Mouse (Mus musculus) small intestine, adult 2 months (tissue): ENCODE measurements around the gene Abhd16a. TPM values are rescaled to one million over a fixed set of nuclear protein-coding genes. Genes with fewer than 3 reads are reported as not detected.

Source experiments
- H3K27ac ChIP-seq: fragments of 200-500 bp; 2 replicates; pipeline ENCODE4 v1.5.1; 2012; ENCODE audit warnings: low read depth, low read length, control low read depth, inconsistent platforms; ENCODE audit not compliant: insufficient read depth
- H3K27me3 ChIP-seq: fragments of 200-500 bp; 2 replicates; pipeline ENCODE4 v1.6.1; 2012; ENCODE audit warnings: mild to moderate bottlenecking, moderate library complexity, low read length, inconsistent platforms; ENCODE audit not compliant: control insufficient read depth, insufficient read depth
- H3K36me3 ChIP-seq: fragments of 200-500 bp; 2 replicates; pipeline ENCODE4 v1.6.1; 2012; ENCODE audit warnings: mild to moderate bottlenecking, low read length, control low read depth, inconsistent platforms; ENCODE audit not compliant: control insufficient read depth, insufficient read depth
- H3K4me1 ChIP-seq: fragments of 200-500 bp; 2 replicates; pipeline ENCODE4 v1.6.1; 2012; ENCODE audit warnings: low read length, inconsistent platforms, mixed read lengths; ENCODE audit not compliant: control insufficient read depth, insufficient read depth, insufficient read length
- H3K4me3 ChIP-seq: fragments of 200-500 bp; 2 replicates; pipeline ENCODE4 v1.5.1; 2012; ENCODE audit warnings: low read depth, mild to moderate bottlenecking, control low read depth, inconsistent platforms, low read length, moderate library complexity
- CTCF ChIP-seq: fragments of 200-500 bp; IDR thresholded peaks from 2 replicates; pipeline ENCODE4 v1.5.1; 2012; ENCODE audit warnings: low read depth, mild to moderate bottlenecking, control low read depth, inconsistent platforms, low read length, moderate library complexity, mixed read lengths; ENCODE audit not compliant: insufficient replicate concordance, insufficient read length; ENCODE audit errors: extremely low read depth
- POLR2A ChIP-seq: fragments of 200-500 bp; IDR thresholded peaks from 2 replicates; pipeline ENCODE4 v1.6.1; 2012; ENCODE audit warnings: low read depth, mild to moderate bottlenecking, control low read depth, inconsistent platforms, low read length, moderate library complexity
- WGBS: fragments of 180-500 bp; shearing (Covaris S2); methylation state at CpG from one replicate; pipeline ENCODE4 v1.1.7; 2018; 5-methylcytosine and 5-hydroxymethylcytosine counted together
- polyA plus RNA-seq: library from polyadenylated mRNA; depleted of rRNA; stranded (reverse); fragments of >200 nt; gene quantifications from 2 replicates; pipeline ENCODE4 v1.2.3, GENCODE M21; 2012

The Abhd16a gene
- polyA plus RNA-seq, 1 experiment = 183 TPM

- Histone ChIP-seq H3K4me3 (no peak overlapping the region), H3K27me3 (no peaks in the 10 kb centered on the region; the same call in 1 of the 2 replicates), H3K36me3 (peaks cover 17% of the 10 kb centered on the region), H3K4me1 (peaks cover 36% of the 10 kb centered on the region), H3K27ac (no peak overlapping the region)
- TF ChIP-seq CTCF (no peak), POLR2A (no peak)
- 66% methylated on average over 8 of the region's 8 CpGs for WGBS
These were observed 27.8 kb upstream of the Abhd16a start for GRCm38 (mm10) chr17:35061299-35061698.

GRCm38 (mm10) chr17:35063466-35063865 lies 25.6 kb upstream of the Abhd16a start:
- H3K27ac ChIP-seq = no peak overlapping the region
- TF ChIP-seq POLR2A (no peak), CTCF (no peak)
- no peaks in the 10 kb centered on the region; the same call in 1 of the 2 replicates for H3K27me3 ChIP-seq
- no peak overlapping the region for H3K4me3 ChIP-seq
- 92% methylated on average over 3 of the region's 3 CpGs for WGBS
- H3K36me3 ChIP-seq = no peaks in the 10 kb centered on the region
- peaks cover 36% of the 10 kb centered on the region for H3K4me1 ChIP-seq

GRCm38 (mm10) chr17:35064378-35064877 lies 24.6 kb upstream of the Abhd16a start:
- 43% methylated on average over 10 of the region's 10 CpGs for WGBS
- peak overlapping the region; percentile 56; the same call in 1 of the 2 replicates for H3K27ac ChIP-seq
- peaks cover 30% of the 10 kb centered on the region for H3K4me1 ChIP-seq
- TF ChIP-seq CTCF (no peak), POLR2A (no peak)
- H3K36me3 ChIP-seq = no peaks in the 10 kb centered on the region
- H3K4me3 ChIP-seq = peak overlapping the region; percentile 60
- H3K27me3 ChIP-seq = no peaks in the 10 kb centered on the region; the same call in 1 of the 2 replicates

GRCm38 (mm10) chr17:35064951-35065947 lies 23.8 kb upstream of the Abhd16a start, which contains the start of gene Ly6g6c:
Ly6g6c (plus strand) TSS chr17:35065388.
- Histone ChIP-seq H3K4me1 (peaks cover 25% of the 10 kb centered on the region), H3K27ac (peak within 1 kb of the TSS; percentile 83), H3K27me3 (no peaks in the 10 kb centered on the region; the same call in 1 of the 2 replicates), H3K4me3 (peak within 1 kb of the TSS; percentile 60), H3K36me3 (no peaks in the 10 kb centered on the region)
- WGBS = 5% methylated on average over 48 of the region's 48 CpGs
- no peak for TF ChIP-seq CTCF
- TF ChIP-seq POLR2A = no peak; the same call in 1 of the 2 replicates

GRCm38 (mm10) chr17:35066084-35066483 lies 23.0 kb upstream of the Abhd16a start, which contains the start of gene Mpig6b:
Mpig6b (minus strand) TSS chr17:35066184.
- H3K36me3 ChIP-seq = no peaks in the 10 kb centered on the region
- peak within 1 kb of the TSS; percentile 83 for H3K27ac ChIP-seq
- peak within 1 kb of the TSS; percentile 60 for H3K4me3 ChIP-seq
- peaks cover 21% of the 10 kb centered on the region for H3K4me1 ChIP-seq
- 78% methylated on average over 10 of the region's 10 CpGs for WGBS
- TF ChIP-seq CTCF (no peak), POLR2A (no peak)
- H3K27me3 ChIP-seq = no peaks in the 10 kb centered on the region; the same call in 1 of the 2 replicates

GRCm38 (mm10) chr17:35068213-35068914 lies 20.7 kb upstream of the Abhd16a start:
- no peak for TF ChIP-seq CTCF
- TF ChIP-seq POLR2A = no peak
- H3K4me1 ChIP-seq = peaks cover 15% of the 10 kb centered on the region
- no peak overlapping the region for H3K27ac ChIP-seq
- WGBS = 37% methylated on average over 17 of the region's 17 CpGs
- no peaks in the 10 kb centered on the region for H3K36me3 ChIP-seq
- no peaks in the 10 kb centered on the region; the same call in 1 of the 2 replicates for H3K27me3 ChIP-seq
- H3K4me3 ChIP-seq = no peak overlapping the region
